Mouse (Mus musculus) neural tube, embryonic 14.5 days (tissue): ENCODE results near the gene Usp2. TPM values are rescaled to one million over a fixed set of nuclear protein-coding genes. Genes with fewer than 3 reads are reported as not detected.
A peak's percentile ranks its signal among the peaks of the same experiment; 100 is the strongest.

Experiments used
- ATAC-seq: fragments of 200-750 bp; cut with Nextera tagmentation; 2 replicates; pipeline ENCODE4 v1.8.0; 2017; ENCODE audit warnings: low read depth, mild to moderate bottlenecking, moderate TSS enrichment, moderate library complexity
- H3K27ac ChIP-seq: fragments of 300-500 bp; sonication (generic); 2 replicates; pipeline ENCODE4 v1.5.1; 2014; ENCODE audit warnings: low read depth, mild to moderate bottlenecking, control low read depth, low read length, moderate library complexity, mixed read lengths
- H3K27me3 ChIP-seq: fragments of 300-500 bp; sonication (generic); 2 replicates; pipeline ENCODE4 v1.6.1; 2014; ENCODE audit warnings: low read length; ENCODE audit not compliant: control insufficient read depth, insufficient read depth
- H3K36me3 ChIP-seq: fragments of 300-500 bp; sonication (generic); 2 replicates; pipeline ENCODE4 v1.6.1; 2014; ENCODE audit warnings: low read length, mixed read lengths; ENCODE audit not compliant: control insufficient read depth, insufficient read depth
- H3K4me1 ChIP-seq: fragments of 300-500 bp; sonication (generic); 2 replicates; pipeline ENCODE4 v1.6.1; 2014; ENCODE audit warnings: low read length; ENCODE audit not compliant: control insufficient read depth, insufficient read depth
- H3K4me2 ChIP-seq: fragments of 300-500 bp; sonication (generic); 2 replicates; pipeline ENCODE4 v1.6.1; 2014; ENCODE audit warnings: mild to moderate bottlenecking, low read depth, low read length, control low read depth
- H3K4me3 ChIP-seq: fragments of 300-500 bp; sonication (generic); 2 replicates; pipeline ENCODE4 v1.5.1; 2014; ENCODE audit warnings: low read depth, low read length, control low read depth, mixed read lengths
- H3K9ac ChIP-seq: fragments of 300-500 bp; sonication (generic); replicated peaks from 2 replicates; pipeline ENCODE4 v1.6.1; 2014; ENCODE audit warnings: low read depth, mild to moderate bottlenecking, control low read depth, low read length, mixed read lengths
- H3K9me3 ChIP-seq: fragments of 300-500 bp; sonication (generic); 2 replicates; pipeline ENCODE4 v1.6.1; 2016; ENCODE audit warnings: low read length; ENCODE audit not compliant: control insufficient read depth
- WGBS: fragments of 180-500 bp; shearing (Covaris S2); extraction: QIAGEN DNeasy Blood & Tissue Kit; methylation state at CpG from one replicate; pipeline ENCODE4 v1.1.7; 2014; 5-methylcytosine and 5-hydroxymethylcytosine counted together
- polyA plus RNA-seq: library from polyadenylated mRNA; unstranded; fragments of >200 nt; fragmentation: Nextera tagmentation; extraction: Ambion mirVana; gene quantifications from 2 replicates; pipeline ENCODE4 v1.2.1, GENCODE M21; 2014

The Usp2 gene
- polyA plus RNA-seq, 1 experiment from 2014 or later, result 11.7 TPM

DNA sequence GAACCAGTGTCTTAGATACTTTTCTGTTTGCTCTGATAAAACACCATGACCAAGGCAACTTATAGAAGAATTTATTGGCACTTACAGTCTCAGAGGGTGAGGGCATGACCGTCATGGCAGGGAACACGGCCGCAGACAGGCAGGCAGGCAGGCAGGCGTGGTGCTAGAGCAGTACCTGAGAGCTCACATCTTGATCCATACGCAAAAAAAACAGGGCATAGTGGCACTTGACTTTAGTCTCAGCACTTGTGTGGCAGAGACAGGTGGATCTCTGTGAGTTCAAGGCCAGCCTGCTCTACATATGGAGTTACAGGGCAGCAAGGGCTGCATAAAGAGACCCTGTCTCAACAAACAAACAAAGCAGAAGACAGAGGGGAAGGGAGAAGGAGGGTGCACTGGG is 33.5 kb upstream of the Usp2 start:
- 92% methylated on average over 5 of the region's 5 CpGs for WGBS
- H3K27me3 ChIP-seq, result no peaks in the 10 kb centered on the region
- no peaks in the 10 kb centered on the region for H3K9me3 ChIP-seq
- no peak overlapping the region for H3K4me3 ChIP-seq
- no peak overlapping the region for H3K9ac ChIP-seq
- H3K27ac ChIP-seq, result no peak overlapping the region
- no peak overlapping the region for H3K4me2 ChIP-seq
- no peaks in the 10 kb centered on the region for H3K36me3 ChIP-seq
- ATAC-seq, result no peak
- H3K4me1 ChIP-seq, result no peaks in the 10 kb centered on the region

- no peak overlapping the region for H3K27ac ChIP-seq
- H3K27me3 ChIP-seq, result no peaks in the 10 kb centered on the region
- H3K4me1 ChIP-seq, result no peaks in the 10 kb centered on the region
- no peak overlapping the region for H3K4me2 ChIP-seq
- H3K9ac ChIP-seq, result no peak overlapping the region
- no peak overlapping the region for H3K4me3 ChIP-seq
- H3K9me3 ChIP-seq, result no peaks in the 10 kb centered on the region
- no peaks in the 10 kb centered on the region for H3K36me3 ChIP-seq
- WGBS, result 68% methylated on average over 13 of the region's 13 CpGs
- ATAC-seq, result no peak
Observed at GRCm38 (mm10) chr9:44033957-44034727, 32.7 kb upstream of the Usp2 start.

GRCm38 (mm10) chr9:44037106-44037505 is 29.7 kb upstream of the Usp2 start:
- Histone ChIP-seq H3K36me3 (no peaks in the 10 kb centered on the region), H3K9ac (no peak overlapping the region), H3K27me3 (0 out of 2 replicates have a peak, but pooled peaks cover 1% of the 10 kb centered on the region), H3K4me1 (no peaks in the 10 kb centered on the region), H3K9me3 (no peaks in the 10 kb centered on the region), H3K4me3 (no peak overlapping the region), H3K27ac (no peak overlapping the region), H3K4me2 (no peak overlapping the region)
- no peak for ATAC-seq
- WGBS, result 87% methylated on average over 5 of the region's 5 CpGs

- Histone ChIP-seq H3K4me2 (no peak overlapping the region), H3K4me1 (peaks cover 9% of the 10 kb centered on the region), H3K36me3 (no peaks in the 10 kb centered on the region), H3K9me3 (no peaks in the 10 kb centered on the region), H3K9ac (no peak overlapping the region), H3K27me3 (peaks cover 19% of the 10 kb centered on the region), H3K27ac (no peak overlapping the region), H3K4me3 (no peak overlapping the region)
- WGBS, result 59% methylated on average over 7 of the region's 7 CpGs
- no peak for ATAC-seq
Observed at GRCm38 (mm10) chr9:44041511-44042395, 25.1 kb upstream of the Usp2 start.

- Histone ChIP-seq H3K27me3 (peaks cover 19% of the 10 kb centered on the region), H3K9ac (no peak overlapping the region)
- WGBS, result 93% methylated on average over 1 of the region's 1 CpGs
Observed at GRCm38 (mm10) chr9:44042396-44042680, 24.5 kb upstream of the Usp2 start.

DNA sequence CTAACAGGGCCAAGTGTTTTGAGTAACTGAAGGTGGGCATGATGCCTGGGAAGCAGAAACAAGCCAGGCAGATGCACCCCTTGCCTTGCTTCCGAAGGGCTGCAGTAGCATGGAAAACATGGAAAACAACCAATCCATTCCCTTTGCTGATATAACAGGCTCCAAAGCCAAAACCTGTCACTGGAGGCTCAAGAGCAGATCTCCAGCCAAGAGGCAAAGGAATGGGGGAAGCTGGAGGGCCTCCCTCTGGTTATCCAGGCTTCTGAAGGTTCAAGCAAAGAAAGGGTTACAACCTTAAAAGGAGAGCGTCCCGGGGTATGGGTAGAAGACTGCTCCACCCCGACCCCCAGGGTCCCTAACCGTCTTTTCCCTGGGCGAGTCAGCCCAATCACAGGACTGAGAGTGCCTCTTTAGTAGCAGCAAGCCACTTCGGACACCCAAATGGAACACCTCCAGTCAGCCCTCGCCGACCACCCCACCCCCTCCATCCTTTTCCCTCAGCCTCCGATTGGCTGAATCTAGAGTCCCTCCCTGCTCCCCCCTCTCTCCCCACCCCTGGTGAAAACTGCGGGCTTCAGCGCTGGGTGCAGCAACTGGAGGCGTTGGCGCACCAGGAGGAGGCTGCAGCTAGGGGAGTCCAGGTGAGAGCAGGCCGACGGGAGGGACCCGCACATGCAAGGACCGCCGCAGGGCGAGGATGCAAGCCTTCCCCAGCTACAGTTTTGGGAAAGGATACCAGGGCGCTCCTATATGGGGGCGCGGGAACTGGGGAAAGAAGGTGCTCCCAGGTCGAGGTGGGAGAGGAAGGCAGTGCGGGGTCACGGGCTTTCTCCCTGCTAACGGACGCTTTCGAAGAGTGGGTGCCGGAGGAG is 23.7 kb upstream of the Usp2 start, which contains the start of gene Thy1:
Thy1 (plus strand) TSS at position 549 of the 872 bp plus-strand sequence.
- H3K4me2 ChIP-seq, result peak within 1 kb of the TSS; percentile 70
- peaks cover 19% of the 10 kb centered on the region for H3K27me3 ChIP-seq
- peak within 1 kb of the TSS; percentile 41 for H3K9ac ChIP-seq
- no peaks in the 10 kb centered on the region for H3K9me3 ChIP-seq
- peaks cover 9% of the 10 kb centered on the region for H3K4me1 ChIP-seq
- ATAC-seq, result peak; percentile 61
- WGBS, result under 1% methylated on average over 30 of the region's 30 CpGs
- no peak within 1 kb of the TSS for H3K27ac ChIP-seq
- H3K4me3 ChIP-seq, result peak within 1 kb of the TSS; percentile 30
- no peaks in the 10 kb centered on the region for H3K36me3 ChIP-seq

More at GRCm38 (mm10) chr9:44042396-44042680, 24.5 kb upstream of the Usp2 start:
- no peak overlapping the region for H3K4me2 ChIP-seq
- H3K4me1 ChIP-seq, result peaks cover 9% of the 10 kb centered on the region
- no peaks in the 10 kb centered on the region for H3K36me3 ChIP-seq
- H3K27ac ChIP-seq, result no peak overlapping the region
- no peak for ATAC-seq
- H3K4me3 ChIP-seq, result no peak overlapping the region
- H3K9me3 ChIP-seq, result no peaks in the 10 kb centered on the region

DNA sequence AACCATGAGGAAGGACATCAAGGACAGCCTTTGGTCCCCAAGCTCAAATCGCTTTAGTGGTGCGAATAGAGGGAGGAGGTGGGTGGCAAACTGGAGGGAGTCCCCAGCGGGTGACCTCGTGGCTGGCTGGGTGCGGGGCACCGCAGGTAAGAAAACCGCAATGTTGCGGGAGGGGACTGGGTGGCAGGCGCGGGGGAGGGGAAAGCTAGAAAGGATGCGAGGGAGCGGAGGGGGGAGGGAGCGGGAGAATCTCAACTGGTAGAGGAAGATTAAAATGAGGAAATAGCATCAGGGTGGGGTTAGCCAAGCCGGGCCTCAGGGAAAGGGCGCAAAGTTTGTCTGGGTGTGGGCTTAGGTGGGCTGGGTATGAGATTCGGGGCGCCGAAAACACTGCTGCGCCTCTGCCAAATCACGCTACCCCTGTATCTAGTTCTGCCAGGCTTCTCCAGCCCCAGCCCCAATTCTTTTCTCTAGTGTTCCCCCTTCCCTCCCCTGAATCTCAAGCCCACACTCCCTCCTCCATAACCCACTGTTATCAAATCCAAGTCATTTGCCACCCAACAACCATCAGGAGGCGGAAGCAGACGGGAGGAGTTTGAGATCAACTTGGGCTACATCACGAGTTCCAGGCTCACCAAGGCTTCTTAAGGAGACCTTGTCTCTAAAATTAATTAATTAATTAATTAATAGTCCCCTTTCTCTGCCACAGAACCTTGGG is 23.0 kb upstream of the Usp2 start:
- Histone ChIP-seq H3K36me3 (no peaks in the 10 kb centered on the region), H3K4me1 (peaks cover 9% of the 10 kb centered on the region), H3K9ac (peak overlapping the region; percentile 41), H3K4me3 (peak overlapping the region; percentile 30), H3K27ac (no peak overlapping the region), H3K4me2 (peak overlapping the region; percentile 70), H3K9me3 (no peaks in the 10 kb centered on the region), H3K27me3 (peaks cover 19% of the 10 kb centered on the region)
- no peak for ATAC-seq
- 3% methylated on average over 20 of the region's 23 CpGs for WGBS

GRCm38 (mm10) chr9:44044426-44045157 is 22.2 kb upstream of the Usp2 start:
- Histone ChIP-seq H3K4me3 (no peak overlapping the region), H3K27me3 (peaks cover 19% of the 10 kb centered on the region), H3K9me3 (no peaks in the 10 kb centered on the region), H3K9ac (no peak overlapping the region), H3K4me2 (no peak overlapping the region), H3K36me3 (no peaks in the 10 kb centered on the region), H3K27ac (no peak overlapping the region), H3K4me1 (peaks cover 9% of the 10 kb centered on the region)
- 45% methylated on average over 14 of the region's 14 CpGs for WGBS
- no peak for ATAC-seq
